Mouse (Mus musculus): ENCODE measurements around the gene Oas1c. TPM values are rescaled to one million over a fixed set of nuclear protein-coding genes. Genes with fewer than 3 reads are reported as not detected.
"Not testable (repeated sequence)": the region's sequence is repeated elsewhere in the genome, so short reads cannot be mapped to it uniquely, and the experiment has no call there.

Gene Oas1c
- total RNA-seq (2017) = 0.78 and 3.1 TPM in 2 replicates

GRCm38 (mm10) chr5:120811951-120812819 lies at the start of gene Oas1c:
Gene Oas1c, minus strand, starts transcription at chr5:120812514.
- ATAC-seq (replicated peaks; ENCODE audit: low read depth, poor library complexity, severe bottlenecking) = peak; percentile 93

- no peak for ATAC-seq (replicated peaks; ENCODE audit: low read depth, poor library complexity, severe bottlenecking)
Observed at GRCm38 (mm10) chr5:120861121-120861520, 48.8 kb upstream of the Oas1c start, which contains the start of gene Oas1h. Gene Oas1h, plus strand, starts transcription at chr5:120861421.

GRCm38 (mm10) chr5:120859241-120859640 lies 46.9 kb upstream of the Oas1c start:
- no peak for ATAC-seq (replicated peaks; ENCODE audit: low read depth, poor library complexity, severe bottlenecking)

GRCm38 (mm10) chr5:120849601-120850136 lies 37.4 kb upstream of the Oas1c start:
- peak; percentile 79 for ATAC-seq (replicated peaks; ENCODE audit: low read depth, poor library complexity, severe bottlenecking)

GRCm38 (mm10) chr5:120847067-120847466 lies 34.8 kb upstream of the Oas1c start, which contains the start of gene Oas1f:
Gene Oas1f, plus strand, starts transcription at chr5:120847367.
- no peak for ATAC-seq (replicated peaks; ENCODE audit: low read depth, poor library complexity, severe bottlenecking)

GRCm38 (mm10) chr5:120844713-120845112 lies 32.4 kb upstream of the Oas1c start:
- ATAC-seq (replicated peaks; ENCODE audit: low read depth, poor library complexity, severe bottlenecking) = no peak

- peak; percentile 77; the same call in 1 of the 2 replicates for ATAC-seq (replicated peaks; ENCODE audit: low read depth, poor library complexity, severe bottlenecking)
Observed at GRCm38 (mm10) chr5:120836731-120837585, 24.6 kb upstream of the Oas1c start.

GRCm38 (mm10) chr5:120833335-120834280 lies 21.3 kb upstream of the Oas1c start:
- ATAC-seq (replicated peaks; ENCODE audit: low read depth, poor library complexity, severe bottlenecking) = no peak

- peak; percentile 78 for ATAC-seq (replicated peaks; ENCODE audit: low read depth, poor library complexity, severe bottlenecking)
Observed at GRCm38 (mm10) chr5:120831031-120831430, 18.7 kb upstream of the Oas1c start.

- no peak for ATAC-seq (replicated peaks; ENCODE audit: low read depth, poor library complexity, severe bottlenecking)
Observed at GRCm38 (mm10) chr5:120818999-120819398, 6.7 kb upstream of the Oas1c start.

GRCm38 (mm10) chr5:120815949-120816348 lies 3.6 kb upstream of the Oas1c start:
- ATAC-seq (replicated peaks; ENCODE audit: low read depth, poor library complexity, severe bottlenecking) = no peak

- peak; percentile 2; the same call in 1 of the 2 replicates for ATAC-seq (replicated peaks; ENCODE audit: low read depth, poor library complexity, severe bottlenecking)
Observed at GRCm38 (mm10) chr5:120813023-120813422, 709 bp upstream of the Oas1c start.

- no peak for ATAC-seq (replicated peaks; ENCODE audit: low read depth, poor library complexity, severe bottlenecking)
Observed at GRCm38 (mm10) chr5:120809171-120809570, 3.1 kb downstream of the Oas1c start.

GRCm38 (mm10) chr5:120806458-120806857 lies 5.9 kb downstream of the Oas1c start:
- ATAC-seq (replicated peaks; ENCODE audit: low read depth, poor library complexity, severe bottlenecking) = peak; percentile 63; the same call in 1 of the 2 replicates

GRCm38 (mm10) chr5:120803596-120803995 lies 8.7 kb downstream of the Oas1c start:
- no peak for ATAC-seq (replicated peaks; ENCODE audit: low read depth, poor library complexity, severe bottlenecking)

- not testable (repeated sequence) for ATAC-seq (replicated peaks; ENCODE audit: low read depth, poor library complexity, severe bottlenecking)
Observed at GRCm38 (mm10) chr5:120798943-120799342, 13.4 kb downstream of the Oas1c start.

GRCm38 (mm10) chr5:120798147-120798546 lies 14.2 kb downstream of the Oas1c start:
- ATAC-seq (replicated peaks; ENCODE audit: low read depth, poor library complexity, severe bottlenecking) = not testable (repeated sequence)

GRCm38 (mm10) chr5:120795480-120796034 lies 16.8 kb downstream of the Oas1c start, which contains the start of gene Oas1e:
Gene Oas1e, minus strand, starts transcription at chr5:120795530.
- not testable (repeated sequence) for ATAC-seq (replicated peaks; ENCODE audit: low read depth, poor library complexity, severe bottlenecking)

- ATAC-seq (replicated peaks; ENCODE audit: low read depth, poor library complexity, severe bottlenecking) = peak; percentile 64; the same call in 1 of the 2 replicates
Observed at GRCm38 (mm10) chr5:120793043-120793442, 19.3 kb downstream of the Oas1c start.

Data from common myeloid progenitor, adult 5-6 weeks (primary cell).